Mouse (Mus musculus) hindbrain, embryonic 16.5 days (tissue): ENCODE data around the gene Gys1. TPM values are rescaled to one million over a fixed set of nuclear protein-coding genes. Genes with fewer than 3 reads are reported as not detected.
"Not testable (repeated sequence)": the region's sequence is repeated elsewhere in the genome, so short reads cannot be mapped to it uniquely, and the experiment has no call there.

Experiments
- ATAC-seq: fragments of 200-750 bp; cut with Nextera tagmentation; 2 replicates; pipeline ENCODE4 v1.8.0; 2017; ENCODE audit warnings: moderate TSS enrichment, moderate library complexity
- H3K27ac ChIP-seq: fragments of 300-500 bp; sonication (generic); 2 replicates; pipeline ENCODE4 v1.5.1; 2014; ENCODE audit warnings: low read depth, mild to moderate bottlenecking, control low read depth, low read length, moderate library complexity
- H3K27me3 ChIP-seq: fragments of 300-500 bp; sonication (generic); replicated peaks from 2 replicates; pipeline ENCODE4 v1.6.1; 2014; ENCODE audit warnings: low read length; ENCODE audit not compliant: control insufficient read depth, insufficient read depth
- H3K36me3 ChIP-seq: fragments of 300-500 bp; sonication (generic); 2 replicates; pipeline ENCODE4 v1.6.1; 2014; ENCODE audit warnings: mild to moderate bottlenecking, low read length, moderate library complexity, mixed read lengths; ENCODE audit not compliant: control insufficient read depth, insufficient read depth
- H3K4me1 ChIP-seq: fragments of 300-500 bp; sonication (generic); 2 replicates; pipeline ENCODE4 v1.6.1; 2014; ENCODE audit warnings: low read depth, low read length; ENCODE audit not compliant: control insufficient read depth, insufficient read depth
- H3K4me2 ChIP-seq: fragments of 300-500 bp; sonication (generic); 2 replicates; pipeline ENCODE4 v1.6.1; 2014; ENCODE audit warnings: mild to moderate bottlenecking, low read length, control low read depth, moderate library complexity
- H3K4me3 ChIP-seq: fragments of 300-500 bp; sonication (generic); 2 replicates; pipeline ENCODE4 v1.5.1; 2014; ENCODE audit warnings: mild to moderate bottlenecking, low read length, control low read depth, moderate library complexity
- H3K9ac ChIP-seq: fragments of 300-500 bp; sonication (generic); 2 replicates; pipeline ENCODE4 v1.6.1; 2014; ENCODE audit warnings: low read depth, mild to moderate bottlenecking, control low read depth, low read length, moderate library complexity
- H3K9me3 ChIP-seq: fragments of 300-500 bp; sonication (generic); 2 replicates; pipeline ENCODE4 v1.6.1; 2014; ENCODE audit warnings: mild to moderate bottlenecking, low read length, moderate library complexity; ENCODE audit not compliant: control insufficient read depth
- WGBS: fragments of 180-500 bp; shearing (Covaris S2); extraction: QIAGEN DNeasy Blood & Tissue Kit; methylation state at CpG from one replicate; pipeline ENCODE4 v1.1.7; 2014; 5-methylcytosine and 5-hydroxymethylcytosine counted together
- polyA plus RNA-seq: library from polyadenylated mRNA; unstranded; fragments of >200 nt; fragmentation: Nextera tagmentation; extraction: Ambion mirVana; gene quantifications from 2 replicates; pipeline ENCODE4 v1.2.1, GENCODE M21; 2015

Gys1 gene
- polyA plus RNA-seq, 1 experiment from 2014 or later, result 25.5 TPM

- H3K4me2 ChIP-seq, H3K9me3 ChIP-seq, H3K27me3 ChIP-seq, H3K4me3 ChIP-seq, H3K9ac ChIP-seq, H3K36me3 ChIP-seq, H3K4me1 ChIP-seq, H3K27ac ChIP-seq, ATAC-seq: not testable (repeated sequence)
- 90% methylated on average over 5 of the region's 5 CpGs for WGBS
Measured at GRCm38 (mm10) chr7:45484985-45485384, 50.3 kb downstream of the Gys1 start.

- Histone ChIP-seq H3K36me3 (no peaks in the 10 kb centered on the region), H3K9me3 (no peaks in the 10 kb centered on the region), H3K4me2 (no peak overlapping the region), H3K4me3 (no peak overlapping the region), H3K27ac (no peak overlapping the region), H3K9ac (no peak overlapping the region), H3K27me3 (no peaks in the 10 kb centered on the region), H3K4me1 (peaks cover 8% of the 10 kb centered on the region)
- 81% methylated on average over 7 of the region's 7 CpGs for whole genome bisulfite sequencing
- no peak for ATAC-seq
Measured at GRCm38 (mm10) chr7:45486158-45486557, 51.5 kb downstream of the Gys1 start.

- Histone ChIP-seq H3K9ac (no peak within 1 kb of the TSS), H3K4me3 (no peak within 1 kb of the TSS)
- ATAC-seq, result no peak
Measured at GRCm38 (mm10) chr7:45486761-45487415, 52.2 kb downstream of the Gys1 start, which contains the start of gene Gm45808. Gene Gm45808 (minus strand): TSS chr7:45486811.

GRCm38 (mm10) chr7:45487861-45488292, 53.2 kb downstream of the Gys1 start:
- Histone ChIP-seq H3K27me3 (no peaks in the 10 kb centered on the region), H3K9ac (peak overlapping the region; percentile 75), H3K36me3 (no peaks in the 10 kb centered on the region; the same call in 1 of the 2 replicates), H3K9me3 (no peaks in the 10 kb centered on the region), H3K27ac (peak overlapping the region; percentile 90), H3K4me2 (peak overlapping the region; percentile 74), H3K4me1 (peaks cover 8% of the 10 kb centered on the region), H3K4me3 (peak overlapping the region; percentile 49)
- ATAC-seq, result peak; percentile 83
- WGBS, result 25% methylated on average over 11 of the region's 11 CpGs

More at GRCm38 (mm10) chr7:45486761-45487415, 52.2 kb downstream of the Gys1 start, which contains the start of gene Gm45808:
- 83% methylated on average over 12 of the region's 12 CpGs for WGBS
- peaks cover 8% of the 10 kb centered on the region for H3K4me1 ChIP-seq
- no peaks in the 10 kb centered on the region for H3K9me3 ChIP-seq
- H3K27me3 ChIP-seq, result no peaks in the 10 kb centered on the region
- H3K4me2 ChIP-seq, result no peak within 1 kb of the TSS
- no peaks in the 10 kb centered on the region; the same call in 1 of the 2 replicates for H3K36me3 ChIP-seq
- H3K27ac ChIP-seq, result no peak within 1 kb of the TSS

GRCm38 (mm10) chr7:45488293-45489204, 53.9 kb downstream of the Gys1 start, which contains the start of gene Dhdh:
Gene Dhdh (minus strand): TSS chr7:45488805.
- H3K27ac ChIP-seq, result peak within 1 kb of the TSS; percentile 90
- peaks cover 8% of the 10 kb centered on the region for H3K4me1 ChIP-seq
- H3K4me3 ChIP-seq, result peak within 1 kb of the TSS; percentile 49
- 8% methylated on average over 38 of the region's 38 CpGs for WGBS
- H3K4me2 ChIP-seq, result peak within 1 kb of the TSS; percentile 74
- H3K9ac ChIP-seq, result peak within 1 kb of the TSS; percentile 75
- no peaks in the 10 kb centered on the region for H3K27me3 ChIP-seq
- ATAC-seq, result peak; percentile 49
- peaks cover 5% of the 10 kb centered on the region for H3K36me3 ChIP-seq
- H3K9me3 ChIP-seq, result no peaks in the 10 kb centered on the region

GRCm38 (mm10) chr7:45489578-45489977, 54.9 kb downstream of the Gys1 start:
- H3K4me2 ChIP-seq, result no peak overlapping the region
- H3K36me3 ChIP-seq, result peaks cover 12% of the 10 kb centered on the region
- H3K27ac ChIP-seq, result no peak overlapping the region
- no peak for ATAC-seq
- no peak overlapping the region for H3K4me3 ChIP-seq
- no peak overlapping the region for H3K9ac ChIP-seq
- H3K27me3 ChIP-seq, result no peaks in the 10 kb centered on the region
- H3K4me1 ChIP-seq, result peaks cover 8% of the 10 kb centered on the region
- no peaks in the 10 kb centered on the region for H3K9me3 ChIP-seq
- 84% methylated on average over 7 of the region's 7 CpGs for WGBS

GRCm38 (mm10) chr7:45490822-45491221, 56.2 kb downstream of the Gys1 start:
- WGBS, result 54% methylated on average over 9 of the region's 9 CpGs
- Histone ChIP-seq H3K4me2 (no peak overlapping the region), H3K36me3 (peaks cover 17% of the 10 kb centered on the region), H3K27ac (no peak overlapping the region), H3K4me3 (no peak overlapping the region), H3K9ac (peak overlapping the region; percentile 29; the same call in 1 of the 2 replicates), H3K4me1 (peaks cover 8% of the 10 kb centered on the region), H3K9me3 (no peaks in the 10 kb centered on the region), H3K27me3 (no peaks in the 10 kb centered on the region)
- ATAC-seq, result no peak

GRCm38 (mm10) chr7:45491264-45491663, 56.6 kb downstream of the Gys1 start:
- Histone ChIP-seq H3K4me3 (no peak overlapping the region), H3K9ac (peak overlapping the region; percentile 29; the same call in 1 of the 2 replicates)
- no peak for ATAC-seq

More at GRCm38 (mm10) chr7:45491264-45491663, 56.6 kb downstream of the Gys1 start:
- WGBS, result 25% methylated on average over 3 of the region's 3 CpGs
- Histone ChIP-seq H3K4me1 (peaks cover 8% of the 10 kb centered on the region), H3K36me3 (peaks cover 17% of the 10 kb centered on the region), H3K9me3 (no peaks in the 10 kb centered on the region), H3K27me3 (no peaks in the 10 kb centered on the region), H3K27ac (no peak overlapping the region), H3K4me2 (no peak overlapping the region)
